Mouse (Mus musculus) brain, embryonic 14.5 days (tissue): ENCODE data around the gene Scap.

ENCODE experiments used
- CTCF ChIP-seq: fragments of 200-500 bp; IDR thresholded peaks from 2 replicates; pipeline ENCODE4 v1.5.1; 2012; ENCODE audit warnings: inconsistent platforms, mild to moderate bottlenecking, moderate library complexity, borderline replicate concordance; ENCODE audit not compliant: insufficient read depth, insufficient read length; ENCODE audit errors: extremely low read depth
- POLR2A ChIP-seq: fragments of 200-500 bp; IDR thresholded peaks from 2 replicates; pipeline ENCODE4 v1.6.1; 2012; ENCODE audit warnings: mild to moderate bottlenecking, inconsistent platforms, borderline replicate concordance; ENCODE audit not compliant: poor library complexity, insufficient read depth, insufficient read length, severe bottlenecking; ENCODE audit errors: extremely low read depth

GRCm38 (mm10) chr9:110322972-110323371, 10.1 kb upstream of the Scap start:
- no peak for TF ChIP-seq CTCF
- no peak for TF ChIP-seq POLR2A
